19 mouse cellular contexts compared by ENCODE assay signal in genomic region chr12:45052860-45053259, GRCm38 (mm10).
"Had no signal": no experiment of that assay in that cellular context is flagged by ENCODE, and none has a peak within 500 bp of the region (broad histone marks: within the 10 kb centered on the region; RNA-seq: fewer than 3 reads in every experiment).

No protein-coding gene starts in this region.

- DNase-seq: kidney, adult 2 months; kidney, postnatal 25 days; left cerebral cortex, postnatal 4 days; liver, postnatal 0 days; right cerebral cortex, postnatal 4 days; thymus, postnatal 25 days had no signal

- H3K27me3 ChIP-seq: limb, embryonic 12.5 days; limb, embryonic 15.5 days; midbrain, embryonic 12.5 days; midbrain, embryonic 15.5 days; neural tube, embryonic 12.5 days; neural tube, embryonic 15.5 days; stomach, embryonic 15.5 days had no signal

- H3K9me3 ChIP-seq: limb, embryonic 12.5 days; limb, embryonic 15.5 days; midbrain, embryonic 12.5 days; midbrain, embryonic 15.5 days; neural tube, embryonic 12.5 days; neural tube, embryonic 15.5 days; stomach, embryonic 15.5 days had no signal

- H3K4me3 ChIP-seq: limb, embryonic 12.5 days; limb, embryonic 15.5 days; midbrain, embryonic 12.5 days; midbrain, embryonic 15.5 days; neural tube, embryonic 12.5 days; neural tube, embryonic 15.5 days; stomach, embryonic 15.5 days had no signal

- H3K4me2 ChIP-seq: limb, embryonic 12.5 days; limb, embryonic 15.5 days; liver, embryonic 11.5 days; lung, embryonic 14.5 days; midbrain, embryonic 12.5 days; midbrain, embryonic 15.5 days; neural tube, embryonic 12.5 days; neural tube, embryonic 15.5 days; stomach, embryonic 15.5 days had no signal

- H3K36me3 ChIP-seq: limb, embryonic 12.5 days; limb, embryonic 15.5 days; midbrain, embryonic 12.5 days; midbrain, embryonic 15.5 days; neural tube, embryonic 12.5 days; neural tube, embryonic 15.5 days; stomach, embryonic 15.5 days had no signal

- ATAC-seq: liver, postnatal 0 days; lung, postnatal 0 days; midbrain, embryonic 15.5 days had no signal

- H3K9ac ChIP-seq: limb, embryonic 12.5 days; limb, embryonic 15.5 days; liver, embryonic 14.5 days; liver, postnatal 0 days; lung, embryonic 14.5 days; midbrain, embryonic 12.5 days; midbrain, embryonic 15.5 days; neural tube, embryonic 12.5 days; neural tube, embryonic 15.5 days; stomach, embryonic 15.5 days had no signal

- H3K27ac ChIP-seq: kidney, postnatal 0 days; limb, embryonic 12.5 days; limb, embryonic 15.5 days; liver, embryonic 14.5 days; macrophage; midbrain, embryonic 12.5 days; midbrain, embryonic 15.5 days; neural tube, embryonic 12.5 days; neural tube, embryonic 15.5 days; stomach, embryonic 15.5 days had no signal

- H3K4me1 ChIP-seq: limb, embryonic 15.5 days; midbrain, embryonic 15.5 days; neural tube, embryonic 12.5 days; neural tube, embryonic 15.5 days; stomach, embryonic 15.5 days had no signal
